Mouse (Mus musculus): Measurements from ENCODE around the gene Tlr3. TPM values are rescaled to one million over a fixed set of nuclear protein-coding genes. Genes with fewer than 3 reads are reported as not detected.

Gene Tlr3
- 1 to 10 TPM; 4.8 to 7.2 TPM for total RNA-seq (2021)
- long read RNA-seq, experiment 1, result 0 reads
- long read RNA-seq, experiment 2, result 0 reads

GRCm38 (mm10) chr8:45410882-45411281 is at the start of gene Tlr3:
Gene Tlr3, minus strand, starts transcription at chr8:45411080.
- DNase-seq, result no peak

- DNase-seq, result no peak
These were observed 47.0 kb upstream of the Tlr3 start for GRCm38 (mm10) chr8:45457874-45458273.

GRCm38 (mm10) chr8:45454426-45454825 is 43.5 kb upstream of the Tlr3 start:
- peak; percentile 24 to 46 for DNase-seq

GRCm38 (mm10) chr8:45452115-45452514 is 41.2 kb upstream of the Tlr3 start:
- no peak for DNase-seq

GRCm38 (mm10) chr8:45448842-45449241 is 38.0 kb upstream of the Tlr3 start:
- no peak for DNase-seq

- no peak for DNase-seq
These were observed 37.4 kb upstream of the Tlr3 start for GRCm38 (mm10) chr8:45448257-45448656.

- DNase-seq, result no peak
These were observed 28.1 kb upstream of the Tlr3 start for GRCm38 (mm10) chr8:45438899-45439535.

GRCm38 (mm10) chr8:45420151-45420550 is 9.3 kb upstream of the Tlr3 start:
- no peak for DNase-seq

- no peak for DNase-seq
These were observed 4.1 kb upstream of the Tlr3 start for GRCm38 (mm10) chr8:45414965-45415364.

- DNase-seq, result peak; percentile 81 to 84
These were observed 567 bp downstream of the Tlr3 start for GRCm38 (mm10) chr8:45410146-45410880.

GRCm38 (mm10) chr8:45409702-45410101 is 1.2 kb downstream of the Tlr3 start:
- no peak for DNase-seq

- no peak for DNase-seq
These were observed 27.6 kb downstream of the Tlr3 start for GRCm38 (mm10) chr8:45383250-45383649.

GRCm38 (mm10) chr8:45381963-45382347 is 28.9 kb downstream of the Tlr3 start, which contains the start of gene Fam149a:
Gene Fam149a, minus strand, starts transcription at chr8:45382291.
- DNase-seq, result no peak

- DNase-seq, result no peak
These were observed 29.6 kb downstream of the Tlr3 start for GRCm38 (mm10) chr8:45381075-45381962.

- DNase-seq, result no peak
These were observed 30.3 kb downstream of the Tlr3 start for GRCm38 (mm10) chr8:45380598-45380997.

GRCm38 (mm10) chr8:45374071-45374470 is 36.8 kb downstream of the Tlr3 start:
- DNase-seq, result no peak

- no peak for DNase-seq
These were observed 43.7 kb downstream of the Tlr3 start for GRCm38 (mm10) chr8:45367154-45367553.

GRCm38 (mm10) chr8:45363220-45363619 is 47.7 kb downstream of the Tlr3 start:
- no peak for DNase-seq

GRCm38 (mm10) chr8:45362323-45362722 is 48.6 kb downstream of the Tlr3 start:
- peak; percentile 13 to 68 for DNase-seq

GRCm38 (mm10) chr8:45359091-45359605 is 51.7 kb downstream of the Tlr3 start:
- no peak for DNase-seq

GRCm38 (mm10) chr8:45358132-45358918 is 52.6 kb downstream of the Tlr3 start:
- DNase-seq, result peak; percentile 50 to 69
